Mouse (Mus musculus) lung, adult 2 months (tissue): Measurements from ENCODE around the gene Insrr. TPM values are rescaled to one million over a fixed set of nuclear protein-coding genes. Genes with fewer than 3 reads are reported as not detected.

Source experiments
- DNase-seq: peaks from one replicate; pipeline ENCODE4 v3.0.0; 2022
- H3K4me1 ChIP-seq: fragments of 200-500 bp; 2 replicates; pipeline ENCODE4 v1.6.1; 2011; ENCODE audit warnings: low read length; ENCODE audit not compliant: control insufficient read depth, insufficient read depth
- H3K4me3 ChIP-seq: fragments of 200-500 bp; replicated peaks from 2 replicates; pipeline ENCODE3; 2011; ENCODE audit warnings: low read depth, mild to moderate bottlenecking, control low read depth, low read length; ENCODE audit errors: extremely low read depth
- CTCF ChIP-seq: fragments of 200-500 bp; IDR thresholded peaks from 2 replicates; pipeline ENCODE4 v1.5.1; 2011; ENCODE audit warnings: mild to moderate bottlenecking, low read length, control low read depth; ENCODE audit not compliant: insufficient read depth
- POLR2A ChIP-seq: fragments of 200-500 bp; IDR thresholded peaks from 2 replicates; pipeline ENCODE4 v1.6.1; 2011; ENCODE audit warnings: low read depth, mild to moderate bottlenecking, control low read depth, low read length, borderline replicate concordance; ENCODE audit errors: extremely low read depth
- WGBS: fragments of 180-500 bp; shearing (Covaris S2); methylation state at CpG from one replicate; pipeline ENCODE4 v1.1.7; 2018; 5-methylcytosine and 5-hydroxymethylcytosine counted together
- polyA plus RNA-seq: library from polyadenylated mRNA; depleted of rRNA; stranded (reverse); fragments of >200 nt; gene quantifications from 2 replicates; pipeline ENCODE4 v1.2.3, GENCODE M21; 2012

The Insrr gene
- polyA plus RNA-seq, 1 experiment: 0.19 TPM

DNA sequence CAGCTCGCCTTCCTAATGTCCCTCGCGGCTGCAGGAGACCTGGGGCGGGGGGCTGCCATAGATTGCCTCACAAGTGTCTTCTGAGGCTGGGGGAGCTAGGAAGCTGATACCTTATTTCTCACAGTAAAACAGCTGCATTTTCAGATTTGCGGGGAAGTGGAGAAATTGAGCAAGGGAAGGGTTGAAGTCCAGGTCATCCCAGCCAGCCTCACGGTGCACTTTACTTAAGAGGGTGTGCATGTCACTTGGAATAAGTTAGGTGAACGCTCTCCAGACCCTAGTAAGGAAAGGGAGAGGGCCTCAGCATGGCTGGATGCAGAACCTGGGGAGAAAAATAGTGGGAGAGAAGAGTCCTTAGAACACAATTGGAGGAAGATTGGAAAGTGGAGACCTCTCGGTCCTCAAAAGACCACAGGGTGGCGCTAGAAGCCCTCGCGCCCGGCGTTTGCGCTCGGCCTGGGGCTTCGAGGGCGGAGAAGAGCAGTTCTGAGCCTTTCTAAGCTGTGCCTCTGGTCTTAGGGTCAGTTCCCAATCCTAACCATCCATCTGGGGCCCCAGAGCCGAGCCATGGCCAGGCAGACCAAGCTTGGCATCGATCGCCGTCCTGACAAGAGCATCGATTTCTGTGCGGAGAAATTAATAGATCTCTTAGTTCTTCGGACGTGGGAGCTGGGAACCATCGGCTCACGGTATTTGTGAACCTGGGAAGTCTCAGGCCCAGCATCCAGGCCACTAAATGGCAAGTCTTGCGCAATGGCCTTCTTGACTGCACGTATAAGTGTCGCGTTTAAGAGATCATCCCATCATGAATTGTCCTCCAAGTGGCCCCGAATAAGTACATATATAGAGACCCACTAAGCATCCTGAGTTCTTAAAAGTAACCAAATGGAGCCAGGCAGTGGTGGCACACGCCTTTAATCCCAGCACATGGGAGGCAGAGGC is 1.1 kb upstream of the Insrr start:
- peak; percentile 50 for DNase-seq
- TF ChIP-seq POLR2A (no peak), CTCF (peak; percentile 36; the same call in 1 of the 2 replicates)
- 15% methylated on average over 33 of the region's 33 CpGs for WGBS

DNA sequence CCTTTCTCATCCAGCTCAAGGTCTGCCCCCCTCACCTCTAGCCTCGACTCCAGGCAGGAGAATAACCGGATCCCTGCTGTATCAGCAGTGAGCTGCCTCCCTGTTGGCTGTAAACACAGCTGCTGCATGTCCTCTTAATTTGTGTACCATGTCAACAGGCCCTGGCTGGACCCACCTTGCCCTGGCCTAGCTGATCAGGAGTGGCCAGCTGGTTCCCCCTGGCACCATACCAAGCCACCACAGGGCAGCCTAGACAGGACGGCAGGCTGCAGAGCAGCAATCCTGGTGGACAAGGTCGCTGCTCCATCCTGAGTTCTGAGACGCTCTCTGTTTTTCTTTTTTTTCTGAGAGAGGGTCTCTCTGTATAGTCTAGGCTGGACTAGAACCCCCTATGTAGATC is 4.9 kb downstream of the Insrr start:
- Histone ChIP-seq H3K4me3 (no peak overlapping the region), H3K4me1 (0 out of 2 replicates have a peak, but pooled peaks cover 3% of the 10 kb centered on the region)
- TF ChIP-seq CTCF (no peak), POLR2A (no peak)
- no peak for DNase-seq
- WGBS: 37% methylated on average over 5 of the region's 5 CpGs

More for the DNA sequence above, 1.1 kb upstream of the Insrr start:
- Histone ChIP-seq H3K4me3 (no peak overlapping the region), H3K4me1 (peaks cover 6% of the 10 kb centered on the region; the same call in 1 of the 2 replicates)

GRCm38 (mm10) chr3:87804038-87804677 is 7.4 kb downstream of the Insrr start:
- H3K4me3 ChIP-seq: no peak overlapping the region
- TF ChIP-seq CTCF (no peak), POLR2A (no peak)
- DNase-seq: no peak
- H3K4me1 ChIP-seq: 0 out of 2 replicates have a peak, but pooled peaks cover 3% of the 10 kb centered on the region
- WGBS: 5% methylated on average over 26 of the region's 26 CpGs

DNA sequence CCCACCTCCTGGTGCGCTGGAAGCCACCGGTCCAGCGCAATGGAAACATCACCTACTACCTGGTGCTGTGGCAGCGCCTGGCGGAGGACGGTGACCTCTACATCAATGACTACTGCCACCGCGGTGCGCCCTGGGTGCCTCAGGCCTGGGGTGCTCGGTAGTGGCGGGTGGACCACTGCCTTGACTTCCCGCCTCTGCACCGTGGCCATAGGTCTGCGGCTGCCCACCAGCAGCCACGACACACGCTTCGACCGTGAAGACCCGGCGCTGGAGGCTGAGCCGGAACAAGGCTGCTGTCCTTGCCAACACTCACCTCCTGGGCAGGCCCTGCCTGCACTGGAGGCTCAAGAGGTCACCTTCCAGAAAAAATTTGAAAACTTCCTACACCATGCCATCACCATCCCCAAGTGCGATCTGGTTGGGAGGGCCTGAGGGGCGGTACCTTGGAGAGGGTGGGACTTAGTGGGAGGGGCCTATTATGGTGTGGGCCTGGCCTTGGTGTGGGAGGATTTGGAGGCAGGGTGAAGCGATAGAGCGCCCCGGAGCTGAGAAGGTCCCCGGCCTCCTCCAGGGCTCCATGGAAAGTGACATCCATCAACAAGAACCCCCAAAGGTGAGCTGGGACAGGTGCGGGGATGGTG is 12.7 kb downstream of the Insrr start:
- 8% methylated on average over 28 of the region's 28 CpGs for WGBS
- Histone ChIP-seq H3K4me1 (no peaks in the 10 kb centered on the region), H3K4me3 (no peak overlapping the region)
- no peak for DNase-seq
- TF ChIP-seq CTCF: no peak
- TF ChIP-seq POLR2A: no peak

- H3K4me1 ChIP-seq: no peaks in the 10 kb centered on the region
- DNase-seq: no peak
- WGBS: 81% methylated on average over 8 of the region's 8 CpGs
- H3K4me3 ChIP-seq: no peak overlapping the region
- no peak for TF ChIP-seq POLR2A
- no peak for TF ChIP-seq CTCF
Measured at GRCm38 (mm10) chr3:87811297-87811696, 14.5 kb downstream of the Insrr start.

- TF ChIP-seq POLR2A: no peak
- no peak for TF ChIP-seq CTCF
- no peak for DNase-seq
Measured at GRCm38 (mm10) chr3:87812413-87812812, 15.7 kb downstream of the Insrr start.

GRCm38 (mm10) chr3:87812873-87813272 is 16.1 kb downstream of the Insrr start:
- Histone ChIP-seq H3K4me3 (no peak overlapping the region), H3K4me1 (0 out of 2 replicates have a peak, but pooled peaks cover 2% of the 10 kb centered on the region)
- TF ChIP-seq CTCF (no peak), POLR2A (no peak)
- DNase-seq: no peak
- 43% methylated on average over 10 of the region's 10 CpGs for WGBS

More at GRCm38 (mm10) chr3:87812413-87812812, 15.7 kb downstream of the Insrr start:
- H3K4me3 ChIP-seq: no peak overlapping the region
- 82% methylated on average over 4 of the region's 4 CpGs for WGBS
- 0 out of 2 replicates have a peak, but pooled peaks cover 2% of the 10 kb centered on the region for H3K4me1 ChIP-seq

GRCm38 (mm10) chr3:87816166-87816565 is 19.4 kb downstream of the Insrr start:
- H3K4me3 ChIP-seq: no peak overlapping the region
- TF ChIP-seq POLR2A: no peak
- no peak for TF ChIP-seq CTCF
- H3K4me1 ChIP-seq: 0 out of 2 replicates have a peak, but pooled peaks cover 2% of the 10 kb centered on the region
- 61% methylated on average over 6 of the region's 6 CpGs for WGBS
- DNase-seq: no peak

GRCm38 (mm10) chr3:87816646-87817093 is 19.9 kb downstream of the Insrr start:
- TF ChIP-seq CTCF (peak; percentile 92), POLR2A (no peak)
- 0 out of 2 replicates have a peak, but pooled peaks cover 2% of the 10 kb centered on the region for H3K4me1 ChIP-seq
- H3K4me3 ChIP-seq: no peak overlapping the region
- peak; percentile 63 for DNase-seq
- WGBS: 3% methylated on average over 12 of the region's 12 CpGs
